In the genomic region with DNA sequence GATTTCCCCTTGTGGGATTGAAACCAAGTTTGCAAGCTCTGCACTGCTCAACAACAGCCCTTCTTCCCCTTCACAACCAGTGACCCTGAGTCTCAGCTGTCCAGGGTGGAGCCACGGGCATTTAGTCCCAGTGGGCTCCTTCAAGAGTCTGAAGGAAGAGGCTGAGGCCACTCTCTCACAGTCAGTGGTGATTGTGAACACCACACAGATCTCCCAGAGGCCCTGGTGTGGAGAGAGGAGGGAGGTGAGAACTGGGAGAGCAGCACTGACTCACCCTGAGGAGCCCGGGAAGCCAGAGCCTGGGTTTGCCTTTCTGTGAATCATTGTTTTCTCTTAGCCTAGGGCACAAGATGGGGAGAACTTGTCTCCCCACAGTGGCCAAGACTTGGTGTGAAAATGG, we compare ENCODE assay signal across 9 mouse cellular contexts. TPM values are rescaled to one million over a fixed set of nuclear protein-coding genes. Genes with fewer than 3 reads are reported as not detected.
DNase-seq lines count a peak whose midpoint lies in the region; ATAC-seq and TF ChIP-seq lines count a peak whose summit lies in the region.
"Had no signal": no experiment of that assay in that cellular context is flagged by ENCODE, and none has a peak within 500 bp of the region (broad histone marks: within the 10 kb centered on the region; RNA-seq: fewer than 3 reads in every experiment).

No protein-coding gene starts in this region.

- H3K27ac ChIP-seq in forebrain, postnatal 0 days (ENCODE audit: low read depth, low read length): peak overlapping the region; percentile 94
- H3K27ac ChIP-seq in limb, embryonic 13.5 days: peak overlapping the region; percentile 97; the same call in 1 of the 2 replicates

- peak; percentile 14 for DNase-seq in kidney, adult 11 months
- no peak for DNase-seq in kidney, adult 9 months
- DNase-seq in Muller cell, postnatal 12 days (ENCODE audit: inconsistent ontology term): peak; percentile 77
- no peak for DNase-seq in forebrain, postnatal 0 days
- no peak for DNase-seq in B cell, adult 2 months
- no peak for DNase-seq in spleen, postnatal 14 days (ENCODE audit: low spot score in 2 of 2)
- DNase-seq in frontal cortex, postnatal 25 days (ENCODE audit: low spot score in 2 of 2): no peak

- H3K4me2 ChIP-seq in forebrain, postnatal 0 days (ENCODE audit: low read depth): peak overlapping the region; percentile 92
- peak overlapping the region; percentile 95 for H3K4me2 ChIP-seq in limb, embryonic 13.5 days (replicated peaks)

- H3K36me3 ChIP-seq in forebrain, postnatal 0 days (ENCODE audit: insufficient read depth): peaks cover 10% of the 10 kb centered on the region
- peaks cover 40% of the 10 kb centered on the region for H3K36me3 ChIP-seq in limb, embryonic 13.5 days

- no peaks in the 10 kb centered on the region for H3K27me3 ChIP-seq in forebrain, postnatal 0 days (ENCODE audit: insufficient read depth, low read length)
- H3K27me3 ChIP-seq in limb, embryonic 13.5 days: no peaks in the 10 kb centered on the region

- no peak for TF ChIP-seq CTCF in forebrain, postnatal 0 days (IDR thresholded peaks at IDR 0.05; ENCODE audit: low read depth)

- WGBS in forebrain, postnatal 0 days: 42% methylated on average over 2 of the region's 2 CpGs
- WGBS in limb, embryonic 13.5 days: 47% methylated on average over 2 of the region's 2 CpGs

- H3K9ac ChIP-seq in forebrain, postnatal 0 days: peak overlapping the region; percentile 95
- H3K9ac ChIP-seq in limb, embryonic 13.5 days: peak overlapping the region; percentile 94

- no peaks in the 10 kb centered on the region for H3K9me3 ChIP-seq in forebrain, postnatal 0 days (ENCODE audit: low read length)
- no peaks in the 10 kb centered on the region for H3K9me3 ChIP-seq in limb, embryonic 13.5 days

- peaks cover 17% of the 10 kb centered on the region for H3K4me1 ChIP-seq in forebrain, postnatal 0 days (ENCODE audit: insufficient read depth)
- peaks cover 41% of the 10 kb centered on the region for H3K4me1 ChIP-seq in limb, embryonic 13.5 days

- H3K4me3 ChIP-seq in forebrain, postnatal 0 days (ENCODE audit: low read depth, low read length): no peak overlapping the region
- peak overlapping the region; percentile 90 for H3K4me3 ChIP-seq in limb, embryonic 13.5 days

- no peak for ATAC-seq in forebrain, postnatal 0 days
- no peak for ATAC-seq in limb, embryonic 13.5 days (ENCODE audit: low FRiP score, low read depth)

RNA-seq across cellular contexts. Expression of a gene that starts 19.2 kb away (rescaled TPM):
- 78.8 and 82.2 TPM in 2 replicates for total RNA-seq in forebrain, postnatal 0 days (2014; rRNA removed)
- 37.1 and 66.7 TPM in 2 replicates for polyA plus RNA-seq in forebrain, postnatal 0 days (2015; fragmentation: Nextera tagmentation; extraction: Ambion mirVana)
- polyA plus RNA-seq in limb, embryonic 13.5 days (2015; fragmentation: Nextera tagmentation; extraction: Ambion mirVana): 105 and 107 TPM in 2 replicates

RNA-seq across cellular contexts. Expression of a gene that starts 28.0 kb away (rescaled TPM):
- not detected in 2 replicates for total RNA-seq in forebrain, postnatal 0 days (2014; rRNA removed)
- not detected in 2 replicates for polyA plus RNA-seq in forebrain, postnatal 0 days (2015; fragmentation: Nextera tagmentation; extraction: Ambion mirVana)
- polyA plus RNA-seq in limb, embryonic 13.5 days (2015; fragmentation: Nextera tagmentation; extraction: Ambion mirVana): not detected in 2 replicates
- total RNA-seq: liver, adult 2 months had no signal
- polyA plus RNA-seq: liver, adult 2 months had no signal

RNA-seq across cellular contexts. Expression of a gene that starts 49.3 kb away (rescaled TPM):
- total RNA-seq in forebrain, postnatal 0 days (2014; rRNA removed): 170 and 254 TPM in 2 replicates
- 204 and 233 TPM in 2 replicates for polyA plus RNA-seq in forebrain, postnatal 0 days (2015; fragmentation: Nextera tagmentation; extraction: Ambion mirVana)
- 294 and 306 TPM in 2 replicates for polyA plus RNA-seq in limb, embryonic 13.5 days (2015; fragmentation: Nextera tagmentation; extraction: Ambion mirVana)

Comparison
In these comparisons a context has a peak if more than half of its experiments do, and no peak if none do; other contexts are left out.
1. DNase-seq: peak in kidney, adult 11 months (single experiment) and Muller cell, postnatal 12 days (single experiment); none in kidney, adult 9 months (single experiment), forebrain, postnatal 0 days (single experiment), B cell, adult 2 months (0 of 2), spleen, postnatal 14 days (0 of 2) and frontal cortex, postnatal 25 days (0 of 2).